Mouse (Mus musculus) heart, embryonic 11.5 days (tissue): ENCODE measurements around the gene Fth1. TPM values are rescaled to one million over a fixed set of nuclear protein-coding genes. Genes with fewer than 3 reads are reported as not detected.

Experiments
- ATAC-seq: fragments of 200-750 bp; cut with Nextera tagmentation; replicated peaks from 2 replicates; pipeline ENCODE4 v1.8.0; 2017; ENCODE audit warnings: moderate library complexity; ENCODE audit not compliant: insufficient number of reproducible peaks, low FRiP score, low TSS enrichment
- H3K27ac ChIP-seq: fragments of 300-500 bp; sonication (generic); 2 replicates; pipeline ENCODE4 v1.5.1; 2014; ENCODE audit warnings: mild to moderate bottlenecking, low read depth, low read length
- H3K27me3 ChIP-seq: fragments of 300-500 bp; sonication (generic); 2 replicates; pipeline ENCODE4 v1.6.1; 2014; ENCODE audit warnings: mild to moderate bottlenecking, low read length, mixed read lengths; ENCODE audit not compliant: control insufficient read depth, insufficient read depth
- H3K36me3 ChIP-seq: fragments of 300-500 bp; sonication (generic); 2 replicates; pipeline ENCODE4 v1.6.1; 2014; ENCODE audit warnings: mild to moderate bottlenecking, low read length, moderate library complexity, mixed read lengths; ENCODE audit not compliant: control insufficient read depth, insufficient read depth
- H3K4me1 ChIP-seq: fragments of 300-500 bp; sonication (generic); 2 replicates; pipeline ENCODE4 v1.6.1; 2014; ENCODE audit warnings: low read length; ENCODE audit not compliant: control insufficient read depth, insufficient read depth
- H3K4me2 ChIP-seq: fragments of 300-500 bp; sonication (generic); 2 replicates; pipeline ENCODE4 v1.6.1; 2014; ENCODE audit warnings: mild to moderate bottlenecking, moderate library complexity
- H3K4me3 ChIP-seq: fragments of 300-500 bp; sonication (generic); 2 replicates; pipeline ENCODE4 v1.5.1; 2014; ENCODE audit warnings: low read depth, low read length
- H3K9ac ChIP-seq: fragments of 300-500 bp; sonication (generic); 2 replicates; pipeline ENCODE4 v1.6.1; 2014; ENCODE audit warnings: mild to moderate bottlenecking, low read depth, low read length, moderate library complexity
- H3K9me3 ChIP-seq: fragments of 300-500 bp; sonication (generic); replicated peaks from 2 replicates; pipeline ENCODE4 v1.6.1; 2016; ENCODE audit warnings: low read length; ENCODE audit not compliant: control insufficient read depth
- WGBS: fragments of 180-500 bp; shearing (Covaris S2); extraction: QIAGEN DNeasy Blood & Tissue Kit; methylation state at CpG from one replicate; pipeline ENCODE4 v1.1.7; 2014; ENCODE audit not compliant: insufficient replicate concordance; 5-methylcytosine and 5-hydroxymethylcytosine counted together
- polyA plus RNA-seq: library from polyadenylated mRNA; unstranded; fragments of >200 nt; fragmentation: Nextera tagmentation; extraction: Ambion mirVana; gene quantifications from 2 replicates; pipeline ENCODE4 v1.2.1, GENCODE M21; 2014

The Fth1 gene
- polyA plus RNA-seq, 1 experiment from 2014 or later: 2,294 TPM

GRCm38 (mm10) chr19:10011408-10011807, 31.0 kb downstream of the Fth1 start:
- no peak overlapping the region for H3K9ac ChIP-seq
- H3K4me3 ChIP-seq: no peak overlapping the region
- no peaks in the 10 kb centered on the region for H3K36me3 ChIP-seq
- no peak for ATAC-seq
- no peaks in the 10 kb centered on the region for H3K27me3 ChIP-seq
- no peak overlapping the region for H3K27ac ChIP-seq
- no peaks in the 10 kb centered on the region for H3K9me3 ChIP-seq
- no peak overlapping the region for H3K4me2 ChIP-seq
- peaks cover 35% of the 10 kb centered on the region for H3K4me1 ChIP-seq
- 83% methylated on average over 1 of the region's 1 CpGs for WGBS

- Histone ChIP-seq H3K4me2 (no peak overlapping the region), H3K9ac (peak overlapping the region; percentile 57; the same call in 1 of the 2 replicates), H3K9me3 (no peaks in the 10 kb centered on the region), H3K27ac (peak overlapping the region; percentile 94), H3K36me3 (no peaks in the 10 kb centered on the region), H3K4me3 (no peak overlapping the region), H3K4me1 (peaks cover 44% of the 10 kb centered on the region), H3K27me3 (no peaks in the 10 kb centered on the region)
- ATAC-seq: peak; percentile 28
- WGBS: 15% methylated on average over 6 of the region's 6 CpGs
Observed at GRCm38 (mm10) chr19:10012827-10013278, 32.5 kb downstream of the Fth1 start.

- Histone ChIP-seq H3K4me3 (no peak overlapping the region), H3K36me3 (no peaks in the 10 kb centered on the region), H3K27me3 (no peaks in the 10 kb centered on the region), H3K9ac (peak overlapping the region; percentile 57; the same call in 1 of the 2 replicates), H3K9me3 (no peaks in the 10 kb centered on the region), H3K27ac (peak overlapping the region; percentile 94), H3K4me2 (peak overlapping the region; percentile 31), H3K4me1 (peaks cover 46% of the 10 kb centered on the region)
- 18% methylated on average over 3 of the region's 3 CpGs for WGBS
- ATAC-seq: no peak
Observed at GRCm38 (mm10) chr19:10013348-10013747, 33.0 kb downstream of the Fth1 start.

- Histone ChIP-seq H3K9me3 (no peaks in the 10 kb centered on the region), H3K4me3 (no peak overlapping the region), H3K4me1 (peaks cover 51% of the 10 kb centered on the region), H3K36me3 (no peaks in the 10 kb centered on the region), H3K27ac (peak overlapping the region; percentile 94), H3K27me3 (no peaks in the 10 kb centered on the region), H3K4me2 (peak overlapping the region; percentile 52), H3K9ac (peak overlapping the region; percentile 16; the same call in 1 of the 2 replicates)
- ATAC-seq: peak; percentile 78
- 14% methylated on average over 5 of the region's 5 CpGs for WGBS
Observed at GRCm38 (mm10) chr19:10013913-10014312, 33.5 kb downstream of the Fth1 start.

- peak; percentile 39; the same call in 1 of the 2 replicates for ATAC-seq
- H3K4me1 ChIP-seq: peaks cover 60% of the 10 kb centered on the region
- no peaks in the 10 kb centered on the region for H3K9me3 ChIP-seq
- H3K36me3 ChIP-seq: no peaks in the 10 kb centered on the region
- H3K9ac ChIP-seq: peak overlapping the region; percentile 66
- no peaks in the 10 kb centered on the region for H3K27me3 ChIP-seq
- 43% methylated on average over 13 of the region's 13 CpGs for WGBS
- peak overlapping the region; percentile 94 for H3K27ac ChIP-seq
- peak overlapping the region; percentile 71 for H3K4me3 ChIP-seq
- peak overlapping the region; percentile 98 for H3K4me2 ChIP-seq
Observed at GRCm38 (mm10) chr19:10014824-10015223, 34.4 kb downstream of the Fth1 start.

GRCm38 (mm10) chr19:10015442-10015841, 35.0 kb downstream of the Fth1 start:
- no peaks in the 10 kb centered on the region for H3K36me3 ChIP-seq
- H3K9ac ChIP-seq: peak overlapping the region; percentile 66
- peak overlapping the region; percentile 71 for H3K4me3 ChIP-seq
- peak overlapping the region; percentile 94 for H3K27ac ChIP-seq
- 54% methylated on average over 4 of the region's 4 CpGs for WGBS
- H3K4me2 ChIP-seq: peak overlapping the region; percentile 98
- H3K27me3 ChIP-seq: no peaks in the 10 kb centered on the region
- peaks cover 60% of the 10 kb centered on the region for H3K4me1 ChIP-seq
- ATAC-seq: no peak
- H3K9me3 ChIP-seq: no peaks in the 10 kb centered on the region

GRCm38 (mm10) chr19:10016151-10016550, 35.8 kb downstream of the Fth1 start:
- Histone ChIP-seq H3K9me3 (no peaks in the 10 kb centered on the region), H3K4me3 (peak overlapping the region; percentile 71), H3K36me3 (no peaks in the 10 kb centered on the region), H3K27ac (peak overlapping the region; percentile 94; the same call in 1 of the 2 replicates), H3K27me3 (no peaks in the 10 kb centered on the region), H3K4me2 (peak overlapping the region; percentile 98), H3K9ac (peak overlapping the region; percentile 66; the same call in 1 of the 2 replicates), H3K4me1 (peaks cover 63% of the 10 kb centered on the region)
- 62% methylated on average over 4 of the region's 4 CpGs for WGBS
- ATAC-seq: no peak

GRCm38 (mm10) chr19:10017637-10018526, 37.5 kb downstream of the Fth1 start:
- Histone ChIP-seq H3K4me3 (peak overlapping the region; percentile 71), H3K27me3 (no peaks in the 10 kb centered on the region), H3K9me3 (no peaks in the 10 kb centered on the region), H3K27ac (peak overlapping the region; percentile 83), H3K4me2 (peak overlapping the region; percentile 98), H3K9ac (peak overlapping the region; percentile 82), H3K36me3 (no peaks in the 10 kb centered on the region), H3K4me1 (peaks cover 70% of the 10 kb centered on the region)
- 5% methylated on average over 44 of the region's 44 CpGs for WGBS
- peak; percentile 91 for ATAC-seq
